Mouse (Mus musculus): ENCODE measurements at regions not wholly inside any gene's neighbourhood (a gene's known extent, or its start where the extent isn't known, plus 50 kb on each side); places are given as distances from the start of the nearest gene placed in this dataset.

GRCm38 (mm10) chr1:72038518-72038917 lies 173.6 kb downstream of the Mreg start:
- DNase-seq: no peak

GRCm38 (mm10) chr1:72036600-72036999 lies 175.5 kb downstream of the Mreg start:
- no peak for DNase-seq

GRCm38 (mm10) chr1:72036141-72036540 lies 176.0 kb downstream of the Mreg start:
- DNase-seq: no peak

- no peak for DNase-seq
Observed at GRCm38 (mm10) chr1:72033941-72034340, 178.2 kb downstream of the Mreg start.

GRCm38 (mm10) chr1:72032214-72032613 lies 179.9 kb downstream of the Mreg start:
- no peak for DNase-seq

GRCm38 (mm10) chr1:72030763-72031405 lies 181.2 kb downstream of the Mreg start:
- DNase-seq: no peak

- no peak for DNase-seq
Observed at GRCm38 (mm10) chr1:72029625-72030024, 182.5 kb downstream of the Mreg start.

GRCm38 (mm10) chr1:72026861-72027260 lies 185.2 kb downstream of the Mreg start:
- DNase-seq: no peak

GRCm38 (mm10) chr1:72022631-72023030 lies 189.5 kb downstream of the Mreg start:
- no peak for DNase-seq

GRCm38 (mm10) chr1:72018479-72019222 lies 193.5 kb downstream of the Mreg start:
- no peak for DNase-seq

- DNase-seq: no peak
Observed at GRCm38 (mm10) chr1:72017814-72018478, 194.2 kb downstream of the Mreg start.

GRCm38 (mm10) chr1:72015471-72015870 lies 196.6 kb downstream of the Mreg start:
- DNase-seq: no peak

GRCm38 (mm10) chr1:72014580-72014979 lies 197.5 kb downstream of the Mreg start:
- DNase-seq: peak; percentile 29

- DNase-seq: peak; percentile 71
Observed at GRCm38 (mm10) chr1:72013863-72014262, 198.2 kb downstream of the Mreg start.

GRCm38 (mm10) chr1:72012710-72013109 lies 199.4 kb downstream of the Mreg start:
- no peak for DNase-seq

- no peak for DNase-seq
Observed at GRCm38 (mm10) chr1:72009270-72009928, 202.7 kb downstream of the Mreg start.

GRCm38 (mm10) chr1:72006696-72007291 lies 205.3 kb downstream of the Mreg start:
- no peak for DNase-seq

GRCm38 (mm10) chr1:72005956-72006355 lies 206.2 kb downstream of the Mreg start:
- no peak for DNase-seq

GRCm38 (mm10) chr1:72005550-72005949 lies 206.6 kb downstream of the Mreg start:
- no peak for DNase-seq

- no peak for DNase-seq
Observed at GRCm38 (mm10) chr1:72003424-72004278, 208.5 kb downstream of the Mreg start.

GRCm38 (mm10) chr1:72002471-72003116 lies 209.5 kb downstream of the Mreg start:
- no peak for DNase-seq
